Mouse (Mus musculus) cortical plate, adult 2 months (tissue): ENCODE results near the gene Tnp2.

Source experiments
- CTCF ChIP-seq: fragments of 200-500 bp; IDR thresholded peaks from 2 replicates; pipeline ENCODE4 v1.5.1; 2011; ENCODE audit warnings: mild to moderate bottlenecking, control low read depth, low read length; ENCODE audit not compliant: insufficient read depth; ENCODE audit errors: extremely low read depth
- POLR2A ChIP-seq: fragments of 200-500 bp; IDR thresholded peaks from 2 replicates; pipeline ENCODE4 v1.6.1; 2011; ENCODE audit warnings: mild to moderate bottlenecking, low read length, control low read depth; ENCODE audit not compliant: insufficient read depth; ENCODE audit errors: extremely low read depth

GRCm38 (mm10) chr16:10783883-10784792 is 4.3 kb downstream of the Tnp2 start:
- TF ChIP-seq POLR2A: no peak
- TF ChIP-seq CTCF: no peak
